Mouse (Mus musculus): ENCODE measurements around the gene Klhl36.

Gene Klhl36

GRCm38 (mm10) chr8:119887130-119887529, 25.1 kb downstream of the Klhl36 start:
- DNase-seq, result peak; percentile 64

- DNase-seq, result no peak
These were observed 25.9 kb downstream of the Klhl36 start for GRCm38 (mm10) chr8:119888012-119888411.

DNA sequence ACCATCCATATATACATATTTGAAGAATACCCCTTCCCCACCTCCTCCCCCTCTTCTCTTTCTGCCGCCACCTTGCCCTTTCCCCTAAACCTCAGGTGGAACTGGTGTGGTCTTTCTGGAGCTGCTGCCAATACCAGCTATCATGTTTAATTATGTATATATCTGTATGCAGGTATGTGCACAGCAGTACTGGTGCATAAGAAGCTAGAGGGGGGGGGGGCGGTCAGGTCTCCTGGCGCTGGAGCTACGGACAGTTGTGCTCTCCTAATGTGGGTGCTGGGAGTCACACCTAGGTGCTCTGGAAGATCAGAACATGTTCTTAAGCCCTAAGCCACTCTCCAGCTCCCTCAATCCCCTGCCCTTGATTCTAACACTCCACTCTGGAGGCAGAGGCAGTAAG, 35.0 kb downstream of the Klhl36 start:
- no peak for DNase-seq

- DNase-seq, result no peak
These were observed 35.9 kb downstream of the Klhl36 start for GRCm38 (mm10) chr8:119897933-119898332.

- peak; percentile 72 for DNase-seq
These were observed 39.3 kb downstream of the Klhl36 start for GRCm38 (mm10) chr8:119901349-119901748.

DNA sequence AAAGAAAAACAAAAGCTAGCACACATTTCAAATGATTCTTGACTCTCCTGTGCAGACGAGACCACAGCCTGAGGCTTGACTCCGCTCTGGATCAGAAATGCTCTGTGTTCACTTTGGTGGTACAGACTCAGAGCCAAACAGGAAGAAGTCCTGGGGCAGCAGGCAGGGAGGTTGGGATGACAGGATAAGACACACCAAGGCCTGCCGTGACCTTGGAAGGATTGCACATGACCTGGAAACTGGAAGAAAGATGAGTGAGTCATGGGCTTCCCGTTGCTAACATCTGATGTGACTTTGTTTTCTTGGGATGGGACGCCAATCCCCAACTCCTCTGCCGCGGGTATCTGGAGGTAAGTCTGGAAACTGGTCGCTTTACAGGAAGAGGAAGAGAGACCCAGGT, 39.9 kb downstream of the Klhl36 start:
- DNase-seq, result peak; percentile 48

DNA sequence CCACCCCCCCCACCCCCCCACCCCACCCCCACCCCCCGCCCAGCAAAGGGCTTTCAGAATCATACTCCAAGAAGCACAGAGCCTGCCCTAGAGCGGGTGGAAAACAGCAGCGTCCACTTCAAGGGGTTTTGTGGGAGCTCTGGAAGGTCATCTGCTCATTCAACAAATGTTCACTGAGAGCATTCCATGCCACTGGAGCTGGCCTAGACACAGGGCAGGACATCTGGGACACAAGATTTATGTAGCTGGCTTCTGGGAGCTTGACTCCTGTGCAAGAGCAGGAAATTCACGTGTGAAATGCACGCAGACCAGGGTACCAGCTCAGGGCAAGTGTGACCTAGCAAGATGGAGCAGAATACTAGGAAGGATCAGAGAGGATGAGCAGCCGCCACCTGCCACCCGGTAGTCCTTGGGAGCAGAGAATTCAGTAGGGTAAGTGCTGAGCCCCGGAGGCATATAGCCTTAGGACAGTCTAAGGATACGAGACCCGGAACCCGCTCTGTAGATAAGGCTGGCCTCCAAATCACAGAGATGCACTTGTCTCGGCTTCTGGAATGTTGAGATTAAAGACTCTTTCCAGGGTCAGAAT, 42.4 kb downstream of the Klhl36 start:
- no peak for DNase-seq

DNA sequence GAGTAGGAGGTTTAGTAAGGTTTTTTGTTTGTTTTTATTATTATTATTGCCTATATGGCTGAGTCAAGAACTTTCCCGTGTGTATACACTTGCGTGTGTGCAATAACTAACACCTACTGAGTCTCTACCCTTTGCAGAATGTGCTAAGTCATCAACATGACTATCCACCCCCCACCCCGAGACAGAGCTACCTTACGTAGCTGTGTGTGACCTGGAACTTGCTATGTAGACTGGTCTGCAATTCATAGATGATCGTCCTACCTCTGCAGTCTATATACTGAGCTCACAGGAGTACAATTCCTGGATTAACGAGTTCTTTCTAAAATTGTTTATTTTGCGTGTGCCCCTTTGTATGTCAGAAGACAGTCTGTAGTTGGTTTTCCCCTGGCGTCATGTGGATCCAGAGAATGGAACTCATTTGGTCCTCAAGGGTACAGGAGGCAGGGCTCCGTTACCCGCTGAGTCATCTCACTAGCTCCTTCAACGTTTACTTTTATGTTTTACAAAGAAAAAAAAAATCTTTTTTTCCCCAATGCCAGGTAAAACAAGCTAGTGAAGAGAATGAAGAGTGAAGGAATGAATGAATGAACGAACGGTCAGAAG, 48.0 kb downstream of the Klhl36 start, which contains the start of gene Usp10:
Usp10 (plus strand) TSS at position 417 of the 603 bp plus-strand sequence.
- no peak for DNase-seq

GRCm38 (mm10) chr8:119910547-119911257, 48.6 kb downstream of the Klhl36 start, which contains the start of gene Gm20388:
TSS of gene Gm20388 (plus strand) at chr8:119910841.
- peak; percentile 95 for DNase-seq

DNA sequence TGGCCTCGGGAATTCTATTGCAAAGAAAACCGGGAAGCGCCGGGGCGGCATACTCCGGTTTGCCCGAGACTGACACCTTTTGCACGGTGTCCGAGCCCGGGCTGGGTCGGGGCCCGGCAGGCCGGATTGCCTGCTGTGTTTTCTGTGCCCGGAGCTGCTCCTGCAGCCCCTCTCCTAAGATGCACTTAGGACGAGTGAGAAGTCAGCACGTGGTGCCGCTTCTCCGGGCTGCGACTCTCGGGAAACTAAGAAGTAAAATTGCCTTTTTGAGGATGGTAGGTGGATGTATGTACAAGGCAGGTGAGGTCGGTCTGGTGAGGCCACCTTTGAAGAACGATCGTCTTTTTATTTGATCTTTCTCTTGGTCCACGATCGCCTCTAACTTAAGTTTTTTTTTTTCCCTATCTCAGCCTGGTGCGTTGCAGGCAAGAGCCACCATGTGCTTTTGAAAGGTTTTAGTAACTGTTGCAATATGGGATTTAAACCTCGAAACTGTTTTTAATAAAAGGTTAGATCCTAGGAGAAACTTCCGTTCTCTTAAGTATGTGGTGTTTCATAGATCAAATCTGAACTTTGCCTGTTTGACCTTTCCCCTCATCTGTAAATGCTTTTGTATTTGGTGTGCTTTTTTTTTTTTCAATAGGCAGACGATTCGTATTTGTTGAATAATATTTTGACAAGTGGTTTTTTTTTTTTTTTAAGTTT, 49.3 kb downstream of the Klhl36 start:
- DNase-seq, result no peak

GRCm38 (mm10) chr8:119912643-119913042, 50.6 kb downstream of the Klhl36 start:
- no peak for DNase-seq

DNA sequence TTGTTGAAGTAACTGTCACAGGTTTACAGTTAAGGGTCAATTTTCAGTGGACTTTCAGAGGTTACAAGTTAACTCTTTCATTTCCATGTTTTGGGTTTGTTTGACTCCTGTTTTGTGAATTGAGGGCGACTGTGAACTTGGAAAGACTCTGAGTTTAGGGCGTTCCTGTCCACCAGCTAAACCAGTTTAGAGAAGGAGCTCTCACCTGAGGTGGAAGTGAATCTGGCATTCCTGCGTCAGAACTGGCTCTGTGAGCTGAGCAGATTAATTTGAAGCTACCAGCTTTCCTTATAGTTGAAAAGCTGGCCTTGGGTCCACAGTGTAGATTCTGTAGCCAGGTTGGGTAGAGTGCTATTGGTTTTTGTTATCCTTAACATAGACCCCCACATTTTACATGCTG, 51.1 kb downstream of the Klhl36 start:
- no peak for DNase-seq

DNA sequence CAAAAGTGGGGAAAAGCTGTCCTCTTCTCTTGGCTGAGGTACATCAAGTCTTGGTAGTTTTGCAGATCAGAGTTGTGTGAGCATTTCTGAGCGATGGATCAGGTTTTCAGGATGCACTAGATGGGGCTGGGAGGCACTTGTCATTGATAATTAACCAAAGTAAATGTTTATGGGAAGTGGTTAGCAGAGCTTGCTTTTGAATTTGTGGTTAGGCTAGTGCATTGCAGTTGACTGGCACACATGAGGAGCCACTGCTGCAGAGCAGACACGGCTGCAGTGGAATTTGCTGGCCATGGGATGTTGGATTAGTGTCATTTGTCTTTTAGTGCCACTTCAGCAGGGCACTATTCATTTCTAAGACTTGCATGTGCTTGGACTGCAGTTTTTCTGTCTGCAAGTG, 52.1 kb downstream of the Klhl36 start:
- peak; percentile 42 for DNase-seq

GRCm38 (mm10) chr8:119915298-119915697, 53.2 kb downstream of the Klhl36 start:
- DNase-seq, result no peak

- no peak for DNase-seq
These were observed 54.3 kb downstream of the Klhl36 start for GRCm38 (mm10) chr8:119916237-119916892.

GRCm38 (mm10) chr8:119917415-119917814, 55.3 kb downstream of the Klhl36 start:
- no peak for DNase-seq

GRCm38 (mm10) chr8:119918155-119918567, 56.1 kb downstream of the Klhl36 start:
- no peak for DNase-seq

- DNase-seq, result no peak
These were observed 61.2 kb downstream of the Klhl36 start for GRCm38 (mm10) chr8:119923259-119923658.

DNA sequence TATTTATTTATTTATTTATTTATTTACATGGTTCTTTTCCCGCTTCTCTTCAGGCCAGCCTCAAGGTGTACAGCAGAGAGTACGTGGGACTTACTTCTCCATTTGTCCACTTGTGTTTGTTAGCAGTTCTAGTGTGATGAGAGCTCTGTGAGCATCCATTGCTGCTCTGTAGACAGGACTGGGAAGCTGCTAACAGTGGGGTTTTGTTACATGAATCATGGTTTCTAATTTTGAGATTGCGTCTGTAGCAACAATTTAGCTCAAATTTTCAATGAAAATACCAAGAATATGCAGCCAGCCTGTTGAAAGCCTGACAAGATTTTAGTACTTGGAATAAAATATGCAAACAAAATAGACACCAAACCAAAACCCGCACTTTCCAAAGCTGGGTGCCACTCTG, 63.4 kb downstream of the Klhl36 start:
- no peak for DNase-seq

- peak; percentile 42 for DNase-seq
These were observed 64.4 kb downstream of the Klhl36 start for GRCm38 (mm10) chr8:119926474-119926873.
